ENCODE assay signal across 9 mouse cellular contexts in genomic region chr7:28601668-28602067, GRCm38 (mm10). TPM values are rescaled to one million over a fixed set of nuclear protein-coding genes. Genes with fewer than 3 reads are reported as not detected.
DNase-seq lines count a peak whose midpoint lies in the region; ATAC-seq and TF ChIP-seq lines count a peak whose summit lies in the region.
"Had no signal": no experiment of that assay in that cellular context is flagged by ENCODE, and none has a peak within 500 bp of the region (broad histone marks: within the 10 kb centered on the region; RNA-seq: fewer than 3 reads in every experiment).

No protein-coding gene starts in this region.

- ATAC-seq in forebrain, embryonic 14.5 days: no peak
- ATAC-seq in midbrain, postnatal 0 days (ENCODE audit: low FRiP score): no peak

- no peaks in the 10 kb centered on the region for H3K9me3 ChIP-seq in forebrain, embryonic 14.5 days (replicated peaks; ENCODE audit: control insufficient read depth, low read length)
- H3K9me3 ChIP-seq in midbrain, postnatal 0 days (ENCODE audit: low read length): no peaks in the 10 kb centered on the region

- 27% methylated on average over 7 of the region's 7 CpGs for WGBS in forebrain, embryonic 14.5 days
- 17% methylated on average over 7 of the region's 7 CpGs for WGBS in midbrain, postnatal 0 days

- H3K4me1 ChIP-seq in forebrain, embryonic 14.5 days (ENCODE audit: control insufficient read depth, insufficient read depth, low read length): peaks cover 6% of the 10 kb centered on the region
- H3K4me1 ChIP-seq in midbrain, postnatal 0 days (ENCODE audit: insufficient read depth, low read length): peaks cover 3% of the 10 kb centered on the region

- H3K4me3 ChIP-seq in forebrain, embryonic 14.5 days (ENCODE audit: low read depth, low read length): no peak overlapping the region
- H3K4me3 ChIP-seq in midbrain, postnatal 0 days (ENCODE audit: low read depth, low read length): no peak overlapping the region

- peak; percentile 49 for DNase-seq in gastrocnemius, adult 18-20 months (ENCODE audit: low spot score)
- DNase-seq in gastrocnemius, postnatal 25 days: no peak
- DNase-seq in 416B (ENCODE audit: low read depth): peak; percentile 77
- peak; percentile 68 for DNase-seq in adrenal gland, postnatal 14 days
- DNase-seq in forebrain, embryonic 14.5 days (ENCODE audit: low spot score): peak; percentile 82
- peak; percentile 53 to 75 for DNase-seq in kidney, postnatal 36 days
- peak; percentile 80 for DNase-seq in midbrain, postnatal 0 days (ENCODE audit: low spot score)
- peak; percentile 45 to 51 for DNase-seq in thymus, postnatal 36 days

- no peak overlapping the region for H3K4me2 ChIP-seq in forebrain, embryonic 14.5 days (ENCODE audit: low read length)
- H3K4me2 ChIP-seq in midbrain, postnatal 0 days (ENCODE audit: low read depth, low read length, poor library complexity, severe bottlenecking): 0 out of 2 replicates have a peak overlapping the region, but pooled peaks have one; percentile 7

- no peaks in the 10 kb centered on the region for H3K36me3 ChIP-seq in forebrain, embryonic 14.5 days (ENCODE audit: control insufficient read depth, insufficient read depth, low read length)
- H3K36me3 ChIP-seq in midbrain, postnatal 0 days (ENCODE audit: insufficient read depth, low read length): no peaks in the 10 kb centered on the region

- H3K27me3 ChIP-seq in forebrain, embryonic 14.5 days (replicated peaks; ENCODE audit: control insufficient read depth, insufficient read depth, low read length): no peaks in the 10 kb centered on the region
- no peaks in the 10 kb centered on the region for H3K27me3 ChIP-seq in midbrain, postnatal 0 days (ENCODE audit: insufficient read depth, low read length)

- H3K9ac ChIP-seq in forebrain, embryonic 14.5 days (ENCODE audit: low read length): no peak overlapping the region
- no peak overlapping the region for H3K9ac ChIP-seq in midbrain, postnatal 0 days (replicated peaks; ENCODE audit: low read length, poor library complexity, severe bottlenecking)

- peak; percentile 85 for TF ChIP-seq CTCF in midbrain, postnatal 0 days (IDR thresholded peaks at IDR 0.05)

- 0 out of 2 replicates have a peak overlapping the region, but pooled peaks have one; percentile 1 for H3K27ac ChIP-seq in forebrain, embryonic 14.5 days (ENCODE audit: low read depth, low read length)
- H3K27ac ChIP-seq in midbrain, postnatal 0 days (ENCODE audit: low read depth, low read length): no peak overlapping the region

RNA-seq across cellular contexts. Expression of gene Pak4, which starts 3.7 kb away (rescaled TPM):
- 1 to 10 TPM; 2.2 to 3.8 TPM for total RNA-seq in gastrocnemius, adult 18-20 months (2021)
- total RNA-seq in gastrocnemius, postnatal 25 days (2021): 1 to 10 TPM; 3.0 TPM
- 22.0 and 25.6 TPM in 2 replicates for total RNA-seq in adrenal gland, postnatal 14 days (2021)
- 12.6 and 16.0 TPM in 2 replicates for polyA plus RNA-seq in forebrain, embryonic 14.5 days (2014; fragmentation: Nextera tagmentation; extraction: Ambion mirVana)
- 13.3 and 19.8 TPM in 2 replicates for total RNA-seq in midbrain, postnatal 0 days (2014; rRNA removed)
- 8.9 and 9.6 TPM in 2 replicates for polyA plus RNA-seq in midbrain, postnatal 0 days (2015; fragmentation: Nextera tagmentation; extraction: Ambion mirVana)

RNA-seq across cellular contexts. Expression of gene Samd4b, which starts 3.7 kb away (rescaled TPM):
- 10 to 100 TPM; 13.8 to 15.2 TPM for total RNA-seq in gastrocnemius, adult 18-20 months (2021)
- total RNA-seq in gastrocnemius, postnatal 25 days (2021): 10 to 100 TPM in 1 of 2 experiments, 1 to 10 TPM in 1; 9.8 to 14.0 TPM
- 52.3 and 56.3 TPM in 2 replicates for total RNA-seq in adrenal gland, postnatal 14 days (2021)
- polyA plus RNA-seq in forebrain, embryonic 14.5 days (2014; fragmentation: Nextera tagmentation; extraction: Ambion mirVana): 20.1 and 24.1 TPM in 2 replicates
- total RNA-seq in midbrain, postnatal 0 days (2014; rRNA removed): 48.2 and 56.0 TPM in 2 replicates
- 17.6 and 19.2 TPM in 2 replicates for polyA plus RNA-seq in midbrain, postnatal 0 days (2015; fragmentation: Nextera tagmentation; extraction: Ambion mirVana)

RNA-seq across cellular contexts. Expression of gene Acp7, which starts 29.5 kb away (rescaled TPM):
- total RNA-seq in gastrocnemius, adult 18-20 months (2021): not detected
- not detected for total RNA-seq in gastrocnemius, postnatal 25 days (2021)
- not detected in 2 replicates for total RNA-seq in adrenal gland, postnatal 14 days (2021)
- polyA plus RNA-seq in forebrain, embryonic 14.5 days (2014; fragmentation: Nextera tagmentation; extraction: Ambion mirVana): not detected in 2 replicates
- total RNA-seq in midbrain, postnatal 0 days (2014; rRNA removed): 1.3 and 2.6 TPM in 2 replicates
- 0.22 and 0.55 TPM in 2 replicates for polyA plus RNA-seq in midbrain, postnatal 0 days (2015; fragmentation: Nextera tagmentation; extraction: Ambion mirVana)
- total RNA-seq: hematopoietic stem cell, adult 5-6 weeks had no signal

RNA-seq across cellular contexts. Expression of gene Nccrp1, which starts 54.6 kb away (rescaled TPM):
- not detected for total RNA-seq in gastrocnemius, adult 18-20 months (2021)
- not detected for total RNA-seq in gastrocnemius, postnatal 25 days (2021)
- 0.41 TPM in 1 of 2 replicates, not detected in the other for total RNA-seq in adrenal gland, postnatal 14 days (2021)
- polyA plus RNA-seq in forebrain, embryonic 14.5 days (2014; fragmentation: Nextera tagmentation; extraction: Ambion mirVana): not detected in 2 replicates
- 1.4 TPM in 1 of 2 replicates, not detected in the other for total RNA-seq in midbrain, postnatal 0 days (2014; rRNA removed)
- polyA plus RNA-seq in midbrain, postnatal 0 days (2015; fragmentation: Nextera tagmentation; extraction: Ambion mirVana): 0.16 and 0.47 TPM in 2 replicates
- total RNA-seq: hematopoietic stem cell, adult 5-6 weeks had no signal
